Mouse (Mus musculus) CH12.LX (cell line): ENCODE results near the gene Ryr1. TPM values are rescaled to one million over a fixed set of nuclear protein-coding genes. Genes with fewer than 3 reads are reported as not detected.

Experiments
- DNase-seq: peaks from one replicate; pipeline ENCODE4 v3.0.0-alpha.2; 2013; ENCODE audit errors: extremely low read depth
- H3K27ac ChIP-seq: 2 replicates; pipeline ENCODE4 v1.5.1; 2012; ENCODE audit warnings: low read depth, mild to moderate bottlenecking, control low read depth, moderate library complexity; ENCODE audit not compliant: insufficient read depth
- H3K27me3 ChIP-seq: replicated peaks from 2 replicates; pipeline ENCODE3; 2012; ENCODE audit warnings: inconsistent platforms
- H3K36me3 ChIP-seq, 2 experiments: replicated peaks in 1 of 2; 2 replicates each; pipeline versions ENCODE3 to v1.6.1; 2012; ENCODE audit warnings: inconsistent platforms in 1 of 2, low read length in 1 of 2, mild to moderate bottlenecking in 1 of 2, mixed read lengths in 1 of 2, moderate library complexity in 1 of 2; ENCODE audit not compliant: control insufficient read depth in 1 of 2, insufficient read depth in 1 of 2
- H3K4me1 ChIP-seq, 2 experiments: 2 replicates each; pipeline ENCODE4 v1.6.1; 2012; ENCODE audit warnings: inconsistent platforms in 1 of 2, moderate library complexity in 1 of 2; ENCODE audit not compliant: insufficient read depth in 2 of 2, control insufficient read depth in 1 of 2
- H3K4me2 ChIP-seq: 2 replicates; pipeline ENCODE4 v1.6.1; 2012; ENCODE audit warnings: low read depth, mild to moderate bottlenecking, control low read depth; ENCODE audit not compliant: poor library complexity, insufficient read depth, severe bottlenecking
- H3K4me3 ChIP-seq, 3 experiments: fragments of 150-350 bp in 1 of 3; sonication (generic) in 1 of 3; replicated peaks in 1 of 3; 2 replicates each; pipeline versions ENCODE3 to v1.5.1; 2011 to 2012; ENCODE audit warnings: low read depth in 2 of 3, low read length in 2 of 3, mild to moderate bottlenecking in 2 of 3, moderate library complexity in 2 of 3, control low read depth in 1 of 3, improper control_type of control experiment in 1 of 3, inconsistent platforms in 1 of 3, mixed read lengths in 1 of 3; ENCODE audit not compliant: poor library complexity in 1 of 3
- H3K79me2 ChIP-seq: replicated peaks from 2 replicates; pipeline ENCODE4 v1.6.1; 2012; ENCODE audit warnings: mild to moderate bottlenecking, moderate library complexity; ENCODE audit not compliant: control insufficient read depth, poor library complexity, insufficient read depth, severe bottlenecking; ENCODE audit errors: extremely low read depth
- H3K9ac ChIP-seq: 2 replicates; pipeline ENCODE4 v1.6.1; 2012; ENCODE audit warnings: low read depth, mild to moderate bottlenecking, control low read depth, moderate library complexity; ENCODE audit not compliant: insufficient read depth
- H3K9me3 ChIP-seq: replicated peaks from 2 replicates; pipeline ENCODE3; 2012; ENCODE audit warnings: low read length, inconsistent platforms, mixed read lengths
- BHLHE40 ChIP-seq: IDR thresholded peaks from 2 replicates; pipeline ENCODE4 v1.6.1; 2011; ENCODE audit warnings: mild to moderate bottlenecking, low read depth, low read length, improper control_type of control experiment
- CTCF ChIP-seq, 2 experiments: IDR thresholded peaks in 1 of 2; conservative IDR thresholded peaks in 1 of 2; 2 replicates each; pipeline ENCODE4 v1.5.1; 2011 to 2012; ENCODE audit warnings: low read depth in 2 of 2, low read length in 2 of 2, improper control_type of control experiment in 1 of 2, inconsistent platforms in 1 of 2, mild to moderate bottlenecking in 1 of 2, moderate library complexity in 1 of 2
- E2F4 ChIP-seq: IDR thresholded peaks from 2 replicates; pipeline ENCODE4 v1.6.1; 2011; ENCODE audit warnings: low read depth, low read length, improper control_type of control experiment; ENCODE audit not compliant: insufficient replicate concordance
- EP300 ChIP-seq: IDR thresholded peaks from 2 replicates; pipeline ENCODE4 v1.6.1; 2011; ENCODE audit warnings: low read length, improper control_type of control experiment
- ETS1 ChIP-seq: conservative IDR thresholded peaks from 2 replicates; pipeline ENCODE4 v1.6.1; 2012; ENCODE audit warnings: low read depth, mild to moderate bottlenecking, inconsistent platforms, low read length, improper control_type of control experiment, moderate library complexity
- HCFC1 ChIP-seq: IDR thresholded peaks from 2 replicates; pipeline ENCODE4 v1.6.1; 2012; ENCODE audit warnings: low read depth, mild to moderate bottlenecking, inconsistent platforms, low read length, improper control_type of control experiment
- IRF4 ChIP-seq: IDR thresholded peaks from 2 replicates; pipeline ENCODE4 v1.6.1; 2014; ENCODE audit warnings: low read depth, mild to moderate bottlenecking, inconsistent platforms, low read length, improper control_type of control experiment
- JUND ChIP-seq: conservative IDR thresholded peaks from 2 replicates; pipeline ENCODE4 v1.6.1; 2011; ENCODE audit warnings: low read depth, low read length, improper control_type of control experiment
- KAT2A ChIP-seq: IDR thresholded peaks from 2 replicates; pipeline ENCODE4 v1.6.1; 2012; ENCODE audit warnings: low read length, improper control_type of control experiment, inconsistent platforms; ENCODE audit not compliant: insufficient replicate concordance
- MAFK ChIP-seq: IDR thresholded peaks from 2 replicates; pipeline ENCODE4 v1.6.1; 2011; ENCODE audit warnings: low read length, improper control_type of control experiment; ENCODE audit not compliant: insufficient replicate concordance
- MAZ ChIP-seq: IDR thresholded peaks from 2 replicates; pipeline ENCODE4 v1.6.1; 2012; ENCODE audit warnings: low read depth, mild to moderate bottlenecking, inconsistent platforms, low read length, improper control_type of control experiment, moderate library complexity
- MEF2A ChIP-seq: IDR thresholded peaks from 2 replicates; pipeline ENCODE4 v1.6.1; 2014; ENCODE audit warnings: low read depth, mild to moderate bottlenecking, inconsistent platforms, low read length, improper control_type of control experiment, borderline replicate concordance
- MXI1 ChIP-seq: IDR thresholded peaks from 2 replicates; pipeline ENCODE4 v1.6.1; 2011; ENCODE audit warnings: mild to moderate bottlenecking, low read depth, low read length, improper control_type of control experiment
- MYC ChIP-seq: IDR thresholded peaks from 2 replicates; pipeline ENCODE4 v1.6.1; 2011; ENCODE audit warnings: low read depth, mild to moderate bottlenecking, improper control_type of control experiment, low read length
- NELFE ChIP-seq: IDR thresholded peaks from 2 replicates; pipeline ENCODE4 v1.6.1; 2011; ENCODE audit warnings: low read depth, low read length, improper control_type of control experiment
- POLR2AphosphoS2 ChIP-seq: IDR thresholded peaks from 2 replicates; pipeline ENCODE4 v1.6.1; 2011; ENCODE audit warnings: low read depth, low read length, improper control_type of control experiment
- RAD21 ChIP-seq: IDR thresholded peaks from 2 replicates; pipeline ENCODE4 v1.6.1; 2011; ENCODE audit warnings: low read depth, mild to moderate bottlenecking, low read length, improper control_type of control experiment, moderate library complexity
- SIN3A ChIP-seq: IDR thresholded peaks from 2 replicates; pipeline ENCODE4 v1.6.1; 2012; ENCODE audit warnings: low read length, improper control_type of control experiment, inconsistent platforms
- SMC3 ChIP-seq: IDR thresholded peaks from 2 replicates; pipeline ENCODE4 v1.6.1; 2011; ENCODE audit warnings: low read depth, low read length, improper control_type of control experiment
- TCF12 ChIP-seq: IDR thresholded peaks from 2 replicates; pipeline ENCODE4 v1.6.1; 2014; ENCODE audit warnings: low read depth, mild to moderate bottlenecking, inconsistent platforms, low read length, improper control_type of control experiment
- USF2 ChIP-seq: conservative IDR thresholded peaks from 2 replicates; pipeline ENCODE4 v1.6.1; 2011; ENCODE audit warnings: low read depth, low read length, improper control_type of control experiment
- ZC3H11A ChIP-seq: IDR thresholded peaks from 2 replicates; pipeline ENCODE4 v1.6.1; 2012; ENCODE audit warnings: low read depth, mild to moderate bottlenecking, inconsistent platforms, low read length, improper control_type of control experiment
- ZKSCAN1 ChIP-seq: IDR thresholded peaks from 2 replicates; pipeline ENCODE4 v1.6.1; 2012; ENCODE audit warnings: low read depth, inconsistent platforms, low read length, improper control_type of control experiment, borderline replicate concordance
- ZNF384 ChIP-seq: IDR thresholded peaks from 2 replicates; pipeline ENCODE4 v1.6.1; 2012; ENCODE audit warnings: low read depth, low read length, improper control_type of control experiment, inconsistent platforms
- dilution Hi-C: fragments of 300-500 bp; cut with MboI; formaldehyde crosslinking; loops from 2 replicates; pipeline ENCODE4 v1.14.3; 2020; ENCODE audit warnings: low sequenced_read_pairs; ENCODE audit not compliant: extremely low pct_unique_long_range_greater_than_20kb, extremely low pct_ligation_motif_present
- in situ Hi-C: fragments of 300-500 bp; cut with MboI; formaldehyde crosslinking; loops from 3 replicates; pipeline ENCODE4 v1.14.3; 2019; ENCODE audit warnings: low sequenced_read_pairs, low pct_ligation_motif_present, low pct_unique_long_range_greater_than_20kb, mixed read lengths
- polyA plus RNA-seq: library from polyadenylated mRNA; unstranded; fragments of >175 nt; gene quantifications from 2 replicates; pipeline ENCODE4 v1.2.1, GENCODE M21; 2012; ENCODE audit warnings: low read depth; ENCODE audit not compliant: insufficient read length
- total RNA-seq, 2 experiments: library from RNA; depleted of rRNA; stranded (reverse); fragments of 300-350 nt in 1 of 2; fragments of >200 nt in 1 of 2; gene quantifications; 2 replicates each; pipeline ENCODE4 v1.2.3; 2012 to 2014

Gene Ryr1
- total and polyA plus RNA-seq, 3 experiments = 0.43 to 1.1 (median 0.68) TPM

GRCm38 (mm10) chr7:29028761-29029160 is 96.2 kb downstream of the Ryr1 start:
- no peaks in the 10 kb centered on the region for H3K79me2 ChIP-seq
- no peaks in the 10 kb centered on the region for H3K27me3 ChIP-seq
- dilution Hi-C loops = no loop called here
- H3K4me1 ChIP-seq = peaks cover 11 to 40% of the 10 kb centered on the region in 2 experiments
- no peak for DNase-seq
- no peak overlapping the region for H3K9ac ChIP-seq
- H3K4me3 ChIP-seq = no peak overlapping the region
- peaks cover 0 to 4% of the 10 kb centered on the region in 2 experiments for H3K36me3 ChIP-seq
- TF ChIP-seq JUND (no peak), POLR2AphosphoS2 (no peak), MAZ (no peak), ETS1 (no peak), RAD21 (no peak), TCF12 (no peak), KAT2A (no peak), MAFK (no peak), NELFE (no peak), USF2 (no peak)
- no peak overlapping the region for H3K27ac ChIP-seq
- peaks cover 2% of the 10 kb centered on the region for H3K9me3 ChIP-seq
- no peak overlapping the region for H3K4me2 ChIP-seq
- in situ Hi-C loops = loop anchor here (25.0 kb wide), 1 partner anchor 241 kb away; the partner anchor contains the start of gene Rinl

- peak overlapping the region; percentile 53 for H3K4me2 ChIP-seq
- no peaks in the 10 kb centered on the region for H3K27me3 ChIP-seq
- H3K36me3 ChIP-seq = peaks cover 0 to 10% of the 10 kb centered on the region in 2 experiments
- TF ChIP-seq MYC (peak; percentile 23; the same call in 1 of the 2 replicates), ZKSCAN1 (peak; percentile 88), MXI1 (peak; percentile 14; the same call in 1 of the 2 replicates), ZNF384 (no peak), SMC3 (peak; percentile 30), MAZ (0 out of 2 replicates have a peak, but pooled peaks have one; percentile 9), JUND (no peak; the same call in 1 of the 2 replicates), MEF2A (0 out of 2 replicates have a peak, but pooled peaks have one; percentile 21), HCFC1 (no peak; the same call in 1 of the 2 replicates), CTCF (conservative IDR thresholded peaks at IDR 0.05 in 1 of 2, IDR thresholded peaks at IDR 0.05 in 1 of 2; ENCODE audit: low read depth in 2 of 2, low read length in 2 of 2) (peak in 1 of 2 experiments; percentile 62; a peak in 2 of 4 replicates), IRF4 (peak; percentile 53), MAFK (no peak), BHLHE40 (peak; percentile 62), SIN3A (0 out of 2 replicates have a peak, but pooled peaks have one; percentile 16), RAD21 (peak; percentile 12), EP300 (0 out of 2 replicates have a peak, but pooled peaks have one; percentile 25), E2F4 (no peak), ZC3H11A (no peak)
- dilution Hi-C loops = no loop called here
- H3K9me3 ChIP-seq = peaks cover 3% of the 10 kb centered on the region
- H3K79me2 ChIP-seq = no peaks in the 10 kb centered on the region
- H3K27ac ChIP-seq = peak overlapping the region; percentile 97
- peak overlapping the region in 2 of 3 experiments; percentile 8 to 14 for H3K4me3 ChIP-seq
- peak overlapping the region; percentile 18 for H3K9ac ChIP-seq
- H3K4me1 ChIP-seq = peaks cover 15 to 52% of the 10 kb centered on the region in 2 experiments
- peak; percentile 68 for DNase-seq
- in situ Hi-C loops = loop anchor here (25.0 kb wide), 1 partner anchor 240 kb away; the partner anchor contains the start of gene Rinl
These were observed 98.2 kb downstream of the Ryr1 start for GRCm38 (mm10) chr7:29026811-29027210.
